Mouse (Mus musculus) limb, embryonic 15.5 days (tissue): ENCODE results near the gene Gm4952. TPM values are rescaled to one million over a fixed set of nuclear protein-coding genes. Genes with fewer than 3 reads are reported as not detected.

Experiments
- ATAC-seq: fragments of 200-750 bp; cut with Nextera tagmentation; 2 replicates; pipeline ENCODE4 v1.8.0; 2017; ENCODE audit warnings: low read depth, moderate TSS enrichment; ENCODE audit not compliant: insufficient number of reproducible peaks, low FRiP score, low TSS enrichment
- H3K27ac ChIP-seq: fragments of 300-500 bp; sonication (generic); 2 replicates; pipeline ENCODE4 v1.5.1; 2015; ENCODE audit warnings: moderate library complexity, mild to moderate bottlenecking, inconsistent platforms
- H3K27me3 ChIP-seq: fragments of 300-500 bp; sonication (generic); 2 replicates; pipeline ENCODE4 v1.6.1; 2015; ENCODE audit warnings: inconsistent platforms
- H3K36me3 ChIP-seq: fragments of 300-500 bp; sonication (generic); 2 replicates; pipeline ENCODE4 v1.6.1; 2015; ENCODE audit warnings: inconsistent platforms
- H3K4me1 ChIP-seq: fragments of 300-500 bp; sonication (generic); 2 replicates; pipeline ENCODE4 v1.6.1; 2015; ENCODE audit warnings: inconsistent platforms
- H3K4me2 ChIP-seq: fragments of 300-500 bp; sonication (generic); 2 replicates; pipeline ENCODE4 v1.6.1; 2015; ENCODE audit warnings: mild to moderate bottlenecking, inconsistent platforms
- H3K4me3 ChIP-seq: fragments of 300-500 bp; sonication (generic); 2 replicates; pipeline ENCODE4 v1.5.1; 2015; ENCODE audit warnings: mild to moderate bottlenecking, inconsistent platforms
- H3K9ac ChIP-seq: fragments of 300-500 bp; sonication (generic); 2 replicates; pipeline ENCODE4 v1.6.1; 2015; ENCODE audit warnings: inconsistent platforms
- H3K9me3 ChIP-seq: fragments of 300-500 bp; sonication (generic); 2 replicates; pipeline ENCODE4 v1.6.1; 2016; ENCODE audit warnings: inconsistent platforms
- WGBS: fragments of 180-500 bp; shearing (Covaris S2); methylation state at CpG from one replicate; pipeline ENCODE4 v1.1.7; 2015; 5-methylcytosine and 5-hydroxymethylcytosine counted together
- polyA plus RNA-seq: library from polyadenylated mRNA; unstranded; fragments of >200 nt; fragmentation: Nextera tagmentation; extraction: Ambion mirVana; gene quantifications from 2 replicates; pipeline ENCODE4 v1.2.1, GENCODE M21; 2015

Gm4952 gene
- polyA plus RNA-seq, result 0.10 TPM in 1 of 2 replicates, not detected in the other

DNA sequence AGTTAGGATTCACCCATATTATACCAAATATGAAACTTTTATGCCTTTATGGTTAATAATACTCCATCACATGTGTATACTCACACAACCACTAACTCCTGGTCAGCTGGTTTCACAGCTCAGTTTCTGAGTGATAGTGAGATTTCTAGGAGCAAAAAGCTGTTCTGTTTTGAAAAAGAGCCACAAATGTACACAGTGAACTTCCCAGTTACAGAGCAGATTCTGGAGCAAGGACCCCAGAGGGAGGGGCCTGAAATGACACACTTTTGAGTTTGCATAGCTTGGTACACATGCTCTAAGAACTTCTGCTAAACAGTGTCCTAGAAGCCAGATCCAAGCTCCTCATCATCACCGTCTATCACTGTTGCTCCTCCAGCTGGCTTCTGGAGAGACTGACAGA, at the start of gene Gm4952:
TSS of gene Gm4952 (plus strand) at position 301 of the 400 bp plus-strand sequence.
- ATAC-seq, result no peak
- H3K4me1 ChIP-seq, result peaks cover 8% of the 10 kb centered on the region
- H3K27me3 ChIP-seq, result no peaks in the 10 kb centered on the region
- 39% methylated on average over 1 of the region's 1 CpGs for WGBS
- no peaks in the 10 kb centered on the region for H3K36me3 ChIP-seq
- H3K9ac ChIP-seq, result no peak within 1 kb of the TSS
- H3K4me3 ChIP-seq, result no peak within 1 kb of the TSS
- no peak within 1 kb of the TSS for H3K27ac ChIP-seq
- no peaks in the 10 kb centered on the region for H3K9me3 ChIP-seq
- no peak within 1 kb of the TSS for H3K4me2 ChIP-seq

DNA sequence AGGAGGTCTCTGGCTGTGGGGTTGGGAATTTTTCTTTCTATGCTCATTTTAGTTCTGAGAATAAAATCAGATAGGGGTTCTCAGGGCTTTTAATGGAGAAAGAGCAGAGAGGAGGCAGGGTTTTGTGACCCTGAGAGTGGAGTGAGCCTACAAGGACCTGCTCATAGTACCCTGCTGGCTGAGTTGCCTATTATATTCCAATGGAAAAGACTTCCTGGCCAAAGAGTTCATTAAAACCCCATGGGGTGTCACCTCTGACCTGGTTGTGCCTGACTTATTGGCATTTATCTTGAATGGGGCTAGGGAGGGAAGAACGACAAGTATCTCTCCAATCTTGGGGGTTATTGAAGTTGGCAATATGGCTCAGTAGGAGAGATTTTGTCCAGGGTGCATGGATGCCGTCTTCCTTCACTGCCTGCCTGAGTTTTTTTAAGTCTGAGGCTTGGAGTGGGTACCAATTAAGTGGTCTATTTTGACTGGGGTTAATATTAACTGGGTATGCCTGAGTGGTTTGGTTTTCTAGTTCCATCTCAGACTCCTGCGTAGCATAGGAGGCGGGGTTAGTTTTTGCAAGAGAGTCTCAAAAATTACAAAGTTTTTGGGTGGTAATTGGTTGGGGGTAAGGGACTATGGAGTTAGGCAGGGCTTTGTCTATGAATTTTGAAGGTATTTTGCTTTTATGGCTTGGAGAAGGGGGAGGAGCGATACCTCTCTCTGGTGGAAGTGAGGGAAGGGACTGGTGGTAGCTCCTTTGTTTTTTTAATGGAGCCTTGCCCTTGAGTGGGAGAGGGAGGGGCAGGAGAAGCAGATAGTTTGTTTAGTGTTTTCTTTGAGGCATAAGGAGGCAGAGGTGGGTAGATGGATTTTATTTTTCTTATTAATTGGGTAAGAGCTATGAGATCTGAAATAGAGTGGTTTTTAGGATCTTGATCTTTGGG, 49.5 kb upstream of the Gm4952 start:
- no peak overlapping the region for H3K4me2 ChIP-seq
- ATAC-seq, result no peak
- 72% methylated on average over 5 of the region's 5 CpGs for WGBS
- no peak overlapping the region for H3K27ac ChIP-seq
- H3K27me3 ChIP-seq, result no peaks in the 10 kb centered on the region
- H3K9me3 ChIP-seq, result no peaks in the 10 kb centered on the region
- no peaks in the 10 kb centered on the region for H3K4me1 ChIP-seq
- H3K36me3 ChIP-seq, result no peaks in the 10 kb centered on the region
- H3K4me3 ChIP-seq, result no peak overlapping the region
- H3K9ac ChIP-seq, result no peak overlapping the region

DNA sequence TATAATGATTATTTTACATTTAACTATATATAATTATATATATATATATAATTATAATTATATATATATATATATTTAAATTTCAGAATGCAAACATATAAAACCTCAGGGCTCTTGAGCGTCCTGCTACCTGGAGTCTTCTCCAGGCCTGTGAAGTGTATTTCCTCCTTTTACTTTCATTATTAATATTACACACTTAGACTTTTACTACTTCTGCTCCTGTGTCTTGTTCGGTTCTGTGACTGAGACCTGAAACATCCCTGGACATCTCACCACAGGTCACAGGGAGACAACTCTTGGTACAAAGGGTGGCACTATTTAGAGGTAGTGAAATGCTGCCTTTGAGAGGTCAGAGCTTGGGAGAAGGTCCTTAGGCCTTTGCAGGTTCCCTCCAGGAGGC, 43.5 kb upstream of the Gm4952 start:
- no peak overlapping the region for H3K4me2 ChIP-seq
- H3K4me3 ChIP-seq, result no peak overlapping the region
- H3K9me3 ChIP-seq, result no peaks in the 10 kb centered on the region
- no peak overlapping the region for H3K9ac ChIP-seq
- H3K27me3 ChIP-seq, result no peaks in the 10 kb centered on the region
- ATAC-seq, result no peak
- H3K4me1 ChIP-seq, result no peaks in the 10 kb centered on the region
- H3K36me3 ChIP-seq, result no peaks in the 10 kb centered on the region
- WGBS, result 80% methylated on average over 2 of the region's 2 CpGs
- no peak overlapping the region for H3K27ac ChIP-seq

DNA sequence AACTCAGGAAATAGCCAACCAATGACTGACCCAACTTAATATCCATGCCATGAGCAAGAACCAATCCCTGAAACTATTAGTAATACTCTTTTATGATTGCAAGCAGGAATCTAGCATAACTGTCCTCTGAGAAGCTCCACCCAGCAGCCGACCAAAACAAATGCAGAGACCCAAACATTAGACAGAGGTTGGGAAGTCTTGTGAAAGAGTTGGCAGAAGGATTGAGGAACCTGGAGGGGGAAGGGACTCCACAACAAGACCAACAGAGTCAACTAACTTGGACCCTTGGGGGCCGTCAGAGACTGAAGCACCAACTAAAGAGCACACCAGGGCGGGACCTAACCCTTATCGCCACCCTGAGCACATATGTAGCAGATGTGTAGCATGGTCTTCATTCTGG, 41.6 kb upstream of the Gm4952 start:
- Histone ChIP-seq H3K9ac (no peak overlapping the region), H3K27ac (no peak overlapping the region), H3K27me3 (no peaks in the 10 kb centered on the region; the same call in 1 of the 2 replicates), H3K4me2 (no peak overlapping the region), H3K4me1 (no peaks in the 10 kb centered on the region), H3K36me3 (no peaks in the 10 kb centered on the region), H3K9me3 (no peaks in the 10 kb centered on the region), H3K4me3 (no peak overlapping the region)
- 82% methylated on average over 4 of the region's 4 CpGs for WGBS
- ATAC-seq, result no peak

DNA sequence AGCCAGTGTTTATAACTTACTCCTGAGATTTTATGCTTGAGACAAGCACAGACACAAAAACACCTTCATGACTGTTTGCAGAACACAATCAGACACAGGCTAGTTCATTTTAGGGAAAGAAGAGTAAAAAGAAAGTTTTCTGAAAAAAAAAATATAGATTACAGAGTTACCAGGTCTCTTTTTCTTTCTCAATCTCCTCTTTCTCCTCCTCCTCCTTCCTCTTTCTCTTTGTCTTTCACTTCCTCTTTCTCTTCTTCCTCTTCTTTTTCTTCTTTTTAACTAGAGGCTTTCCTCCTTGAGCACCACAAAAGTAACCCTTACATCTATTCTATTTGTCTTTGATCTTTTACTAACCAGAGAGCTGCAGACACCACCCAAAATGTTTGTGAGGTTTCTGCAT, 35.6 kb upstream of the Gm4952 start:
- no peaks in the 10 kb centered on the region for H3K9me3 ChIP-seq
- H3K27ac ChIP-seq, result no peak overlapping the region
- H3K9ac ChIP-seq, result no peak overlapping the region
- no peak for ATAC-seq
- no peak overlapping the region for H3K4me2 ChIP-seq
- 0 out of 2 replicates have a peak, but pooled peaks cover 3% of the 10 kb centered on the region for H3K4me1 ChIP-seq
- no peaks in the 10 kb centered on the region; the same call in 1 of the 2 replicates for H3K27me3 ChIP-seq
- H3K4me3 ChIP-seq, result no peak overlapping the region
- no peaks in the 10 kb centered on the region for H3K36me3 ChIP-seq

DNA sequence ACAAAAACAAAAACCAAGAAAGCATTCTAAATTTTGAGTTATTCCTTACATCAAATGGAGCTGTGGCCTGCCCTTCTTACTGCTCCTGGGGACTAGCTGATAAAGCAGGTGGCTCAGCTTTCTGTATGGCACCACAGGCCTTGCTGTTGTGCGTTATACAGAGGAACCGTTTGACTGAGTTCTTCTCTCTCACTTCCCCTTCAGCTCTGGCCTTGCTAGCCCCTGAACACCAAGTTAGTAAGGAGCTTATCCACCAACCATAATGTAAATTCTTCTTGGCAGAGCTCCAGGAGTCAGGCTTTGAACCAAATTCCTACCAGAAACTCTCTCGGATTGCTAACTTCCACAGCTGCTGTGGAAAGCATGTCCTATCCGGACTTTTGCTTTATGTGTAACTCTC, 32.8 kb upstream of the Gm4952 start:
- WGBS, result 21% methylated on average over 4 of the region's 4 CpGs
- Histone ChIP-seq H3K4me3 (no peak overlapping the region), H3K4me2 (no peak overlapping the region), H3K9ac (no peak overlapping the region), H3K36me3 (no peaks in the 10 kb centered on the region), H3K27me3 (no peaks in the 10 kb centered on the region; the same call in 1 of the 2 replicates), H3K9me3 (no peaks in the 10 kb centered on the region), H3K27ac (0 out of 2 replicates have a peak overlapping the region, but pooled peaks have one; percentile 22), H3K4me1 (0 out of 2 replicates have a peak, but pooled peaks cover 3% of the 10 kb centered on the region)
- ATAC-seq, result no peak

DNA sequence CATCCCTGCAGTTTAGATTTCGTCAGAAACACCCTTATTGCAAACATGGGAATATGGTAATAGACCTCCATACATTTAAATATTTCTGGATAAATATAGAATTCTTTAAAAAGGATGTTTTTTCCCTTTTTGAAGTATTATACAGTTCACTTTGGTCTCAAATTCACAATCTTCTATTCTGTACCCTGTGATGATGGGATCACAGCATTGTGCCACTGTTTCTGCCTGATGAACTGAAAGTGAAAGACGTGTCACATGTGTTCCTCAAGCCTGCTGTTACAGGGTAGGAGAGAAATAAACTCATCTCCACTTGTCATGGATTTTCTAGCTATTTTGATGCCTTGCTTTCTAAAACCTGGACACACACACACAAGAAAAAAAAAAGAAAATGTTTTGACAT, 28.9 kb upstream of the Gm4952 start:
- Histone ChIP-seq H3K27me3 (no peaks in the 10 kb centered on the region), H3K9me3 (no peaks in the 10 kb centered on the region), H3K4me2 (no peak overlapping the region), H3K4me3 (no peak overlapping the region), H3K36me3 (no peaks in the 10 kb centered on the region), H3K4me1 (peaks cover 18% of the 10 kb centered on the region), H3K9ac (no peak overlapping the region), H3K27ac (no peak overlapping the region)
- WGBS, result 65% methylated on average over 2 of the region's 2 CpGs
- ATAC-seq, result no peak

DNA sequence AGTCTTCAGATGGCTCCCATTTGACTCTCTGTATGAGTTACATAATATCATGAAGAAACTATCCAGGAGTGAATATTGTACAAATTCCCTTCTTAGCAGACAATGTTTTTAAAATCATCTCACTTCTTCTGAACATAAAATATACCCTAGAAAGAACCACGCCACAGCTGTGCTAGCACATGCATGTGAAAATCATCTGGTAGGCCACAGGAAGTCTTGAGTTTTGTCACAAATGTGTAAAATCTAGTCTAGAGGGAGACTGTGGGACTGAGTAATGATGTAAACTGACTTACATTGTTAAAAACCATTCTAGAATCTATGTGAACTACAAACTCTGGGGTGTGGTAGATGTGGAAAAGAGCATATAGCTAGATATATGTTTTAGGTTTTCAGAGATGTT, 28.1 kb upstream of the Gm4952 start:
- Histone ChIP-seq H3K9ac (no peak overlapping the region), H3K36me3 (no peaks in the 10 kb centered on the region), H3K4me2 (no peak overlapping the region), H3K27me3 (no peaks in the 10 kb centered on the region), H3K9me3 (no peaks in the 10 kb centered on the region), H3K4me3 (no peak overlapping the region), H3K4me1 (peaks cover 18% of the 10 kb centered on the region), H3K27ac (no peak overlapping the region)
- WGBS, result 74% methylated on average over 1 of the region's 1 CpGs
- no peak for ATAC-seq

DNA sequence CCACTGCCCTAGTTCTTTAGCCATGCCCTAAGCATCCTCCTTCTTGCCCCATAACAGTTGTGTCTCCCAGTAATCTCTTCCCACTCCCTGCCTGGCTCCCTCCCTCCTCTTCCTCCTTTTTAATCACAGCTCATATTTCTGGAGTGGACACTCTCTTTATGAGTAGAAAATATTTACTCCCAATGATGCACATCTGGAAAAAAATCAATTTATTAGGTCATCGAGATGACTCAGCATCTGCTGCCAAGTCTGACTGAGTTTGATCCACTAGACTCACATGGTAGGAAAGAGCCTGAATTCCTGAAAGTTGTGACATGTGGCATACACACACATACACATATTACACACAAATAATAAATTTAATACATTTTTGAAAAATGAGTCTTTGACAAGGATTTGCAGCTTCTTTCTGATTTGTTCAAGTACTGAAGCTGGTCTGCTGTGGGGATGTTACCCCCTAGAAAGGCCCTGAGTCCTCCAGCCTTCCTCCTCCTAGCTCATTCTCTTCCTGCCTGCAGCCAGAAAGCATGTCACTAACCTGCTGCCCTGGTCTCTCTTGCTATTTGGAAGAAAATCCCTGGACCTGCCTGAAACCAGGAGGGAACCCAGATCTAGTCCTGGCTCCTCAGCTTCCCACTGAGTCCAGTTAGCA, 27.0 kb upstream of the Gm4952 start:
- WGBS, result 59% methylated on average over 1 of the region's 1 CpGs
- no peak overlapping the region for H3K9ac ChIP-seq
- peak overlapping the region; percentile 41 for H3K4me3 ChIP-seq
- H3K4me2 ChIP-seq, result peak overlapping the region; percentile 55
- H3K27ac ChIP-seq, result peak overlapping the region; percentile 81
- peaks cover 15% of the 10 kb centered on the region for H3K4me1 ChIP-seq
- no peak for ATAC-seq
- no peaks in the 10 kb centered on the region for H3K9me3 ChIP-seq
- no peaks in the 10 kb centered on the region for H3K27me3 ChIP-seq
- H3K36me3 ChIP-seq, result peaks cover 7% of the 10 kb centered on the region; the same call in 1 of the 2 replicates

DNA sequence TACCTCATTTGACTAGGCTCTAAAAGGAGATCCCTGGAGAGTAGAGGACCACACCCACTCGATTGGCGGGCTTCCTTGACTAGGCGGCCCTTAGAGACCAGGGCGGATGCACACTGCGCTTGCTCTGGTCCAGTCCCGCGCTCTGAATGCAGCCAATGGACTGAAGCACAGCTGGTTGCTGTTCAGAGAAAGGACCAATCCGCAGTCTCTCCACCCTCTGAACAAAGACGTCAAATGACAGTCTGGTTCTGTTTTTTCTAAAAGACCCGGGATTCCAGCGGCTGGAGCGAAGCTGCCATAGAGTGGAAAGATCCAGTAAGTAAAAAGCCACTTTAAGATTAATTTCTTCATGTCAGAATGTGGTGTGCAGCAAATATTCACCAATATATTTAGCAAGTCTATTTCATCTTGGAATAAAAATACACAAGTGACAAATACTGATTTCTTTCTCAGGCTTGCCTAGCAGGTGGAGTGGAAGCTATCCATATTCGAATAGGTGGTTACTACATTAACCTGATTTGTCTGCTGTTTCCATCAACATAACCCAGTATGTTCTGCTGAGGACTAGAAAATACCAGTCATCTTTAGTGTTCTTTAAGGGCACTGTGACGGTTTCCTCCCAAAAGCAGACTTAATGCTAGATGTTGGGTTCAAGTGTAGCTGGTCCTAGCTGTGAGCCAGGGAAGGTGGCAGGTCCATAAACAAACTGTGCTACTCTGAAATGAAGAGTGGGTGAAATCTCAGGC, 26.3 kb upstream of the Gm4952 start:
- peak overlapping the region; percentile 55 for H3K4me2 ChIP-seq
- ATAC-seq, result peak; percentile 95
- peak overlapping the region; percentile 81 for H3K27ac ChIP-seq
- H3K9ac ChIP-seq, result peak overlapping the region; percentile 23
- 6% methylated on average over 14 of the region's 14 CpGs for WGBS
- H3K4me1 ChIP-seq, result peaks cover 15% of the 10 kb centered on the region
- no peaks in the 10 kb centered on the region for H3K9me3 ChIP-seq
- H3K27me3 ChIP-seq, result no peaks in the 10 kb centered on the region
- H3K36me3 ChIP-seq, result peaks cover 9% of the 10 kb centered on the region; the same call in 1 of the 2 replicates
- peak overlapping the region; percentile 41 for H3K4me3 ChIP-seq

DNA sequence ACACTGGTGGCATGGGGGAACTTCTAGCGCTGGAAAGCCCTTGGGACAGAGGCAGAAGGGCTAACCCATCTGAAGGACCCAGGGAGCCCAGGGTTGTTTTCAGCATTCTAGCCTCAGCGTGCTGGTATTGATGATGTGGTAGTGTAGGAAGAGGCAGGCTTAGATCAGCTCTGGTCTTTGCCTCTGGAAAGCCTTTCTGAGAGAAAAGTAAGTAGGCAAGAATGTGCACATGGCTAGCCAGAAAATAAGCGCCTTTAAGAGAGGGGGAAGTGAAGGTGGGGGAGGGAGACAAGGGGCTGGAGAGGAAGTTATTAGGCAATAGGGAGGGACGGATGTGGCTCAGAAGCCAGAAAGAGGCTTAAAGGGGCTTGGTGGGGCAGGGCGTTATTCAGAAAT, 25.8 kb upstream of the Gm4952 start:
- Histone ChIP-seq H3K27ac (peak overlapping the region; percentile 81), H3K4me1 (peaks cover 15% of the 10 kb centered on the region), H3K4me2 (peak overlapping the region; percentile 55), H3K9me3 (no peaks in the 10 kb centered on the region), H3K4me3 (peak overlapping the region; percentile 41), H3K9ac (peak overlapping the region; percentile 23), H3K27me3 (no peaks in the 10 kb centered on the region), H3K36me3 (peaks cover 12% of the 10 kb centered on the region; the same call in 1 of the 2 replicates)
- ATAC-seq, result no peak
- 12% methylated on average over 5 of the region's 5 CpGs for WGBS
